Mouse (Mus musculus) right cerebral cortex, adult 2 months (tissue): ENCODE measurements around the gene St3gal3.

Source experiments
- DNase-seq, 2 experiments: peaks; one replicate each; pipeline ENCODE4 v3.0.0; 2021 to 2022; ENCODE audit warnings: low spot score in 2 of 2

Gene St3gal3

DNA sequence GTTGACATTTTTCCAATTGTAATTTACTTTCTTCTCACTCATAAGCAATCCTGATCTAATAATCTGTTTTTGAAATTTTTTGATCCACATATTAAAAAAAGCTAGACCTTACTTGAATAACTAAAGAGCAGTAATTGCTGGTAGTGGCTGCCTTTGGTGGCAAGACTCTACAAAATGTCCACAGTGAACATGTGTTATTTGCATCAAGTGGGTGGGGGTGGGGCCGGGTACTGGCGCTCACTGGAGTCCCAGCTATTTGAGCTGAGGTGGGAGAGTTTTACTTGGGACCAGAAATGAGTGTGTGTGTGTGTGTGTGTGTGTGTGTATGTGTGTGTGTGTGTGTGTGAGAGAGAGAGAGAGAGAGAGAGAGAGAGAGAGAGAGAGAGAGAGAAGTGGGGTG is 77.6 kb downstream of the St3gal3 start:
- no peak for DNase-seq

DNA sequence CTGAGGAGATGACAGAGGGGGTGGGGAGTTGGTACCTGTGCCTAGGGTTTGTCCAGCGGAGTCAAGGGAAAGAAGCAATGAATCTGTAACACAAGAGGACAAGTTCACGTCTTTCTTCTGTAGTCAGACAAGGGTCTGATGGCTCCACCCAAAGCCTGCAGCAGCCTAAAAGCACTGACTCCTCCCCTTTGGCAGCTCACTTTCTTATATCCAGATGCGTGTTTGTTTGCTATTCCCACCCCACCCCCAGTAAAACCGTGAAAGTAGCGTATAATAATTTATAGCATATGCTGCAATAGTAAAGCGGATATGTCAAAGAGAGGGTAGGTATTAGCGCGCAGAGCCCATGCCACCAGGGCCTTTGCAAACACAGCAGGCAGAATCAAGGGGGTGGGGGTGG is 80.1 kb downstream of the St3gal3 start:
- DNase-seq: no peak

DNA sequence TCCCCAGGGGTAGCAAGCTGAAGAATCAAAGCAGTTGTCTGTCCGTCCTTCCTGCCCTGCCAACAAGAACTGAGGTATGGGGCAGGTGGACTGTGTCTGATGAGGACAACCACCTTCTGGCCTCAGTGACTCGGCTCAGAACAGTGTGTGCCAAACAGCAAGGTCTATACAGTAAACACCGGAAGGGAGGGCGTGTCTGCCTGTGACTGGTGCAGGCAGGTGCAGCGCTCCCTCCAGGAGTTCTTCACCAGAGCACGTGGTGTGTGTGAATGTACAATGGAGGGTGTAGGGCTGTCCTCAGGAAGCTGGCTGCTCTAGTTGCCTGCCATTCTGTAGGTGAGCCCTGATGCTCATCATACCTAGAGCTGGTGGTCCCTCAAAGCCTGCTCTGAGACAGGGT is 80.8 kb downstream of the St3gal3 start:
- no peak for DNase-seq

DNA sequence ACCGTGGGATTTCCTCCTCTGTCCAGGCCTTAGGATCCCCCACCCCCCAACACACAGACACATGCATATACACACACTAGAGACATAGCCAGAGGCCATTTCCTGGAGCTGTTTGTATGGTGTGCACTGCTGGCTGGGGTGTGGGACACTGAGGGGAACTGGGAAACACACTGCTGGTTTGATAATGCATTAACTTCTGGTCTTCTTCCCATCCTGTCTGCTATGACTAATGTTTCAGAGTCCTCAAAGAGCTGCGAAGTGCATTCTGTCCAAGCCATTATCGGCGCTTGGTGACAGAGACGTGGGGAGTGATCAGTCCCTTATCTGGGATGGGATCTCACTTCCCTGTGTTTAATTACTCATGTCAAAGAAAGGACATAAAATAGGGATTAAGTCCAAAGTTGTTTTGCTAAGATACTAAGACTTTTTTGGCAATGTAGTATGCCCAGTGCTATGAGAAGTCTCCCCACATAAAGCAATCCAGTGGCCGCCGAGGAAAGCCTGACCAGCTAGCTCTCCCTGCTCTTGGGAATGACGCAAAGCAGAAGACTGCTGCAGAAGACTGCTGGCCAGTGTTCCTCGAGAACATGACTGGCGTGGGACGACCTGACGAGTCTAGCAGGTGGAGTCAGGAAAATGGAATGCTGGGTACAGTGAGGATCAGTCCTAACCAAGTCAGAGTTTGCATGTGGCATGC is 85.0 kb downstream of the St3gal3 start:
- DNase-seq: no peak

DNA sequence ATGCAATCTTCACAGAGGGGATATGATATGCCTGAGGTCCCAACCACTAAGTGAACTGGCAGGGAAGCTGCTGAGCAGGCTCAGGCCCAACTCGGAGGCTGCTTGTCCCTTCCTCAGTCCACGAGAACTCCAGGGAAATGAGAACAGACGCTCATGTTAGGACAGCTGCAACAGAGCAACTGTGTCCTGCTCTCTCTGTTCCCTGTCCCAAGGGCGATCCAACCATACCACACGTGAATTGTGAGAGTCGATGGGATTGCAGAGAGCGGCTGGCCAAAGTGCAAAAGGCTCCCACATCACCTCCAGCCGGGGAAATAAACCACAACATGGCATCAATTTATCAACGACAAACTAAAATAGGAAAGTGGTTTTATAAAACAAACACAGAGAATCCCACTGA is 90.2 kb downstream of the St3gal3 start:
- no peak for DNase-seq

DNA sequence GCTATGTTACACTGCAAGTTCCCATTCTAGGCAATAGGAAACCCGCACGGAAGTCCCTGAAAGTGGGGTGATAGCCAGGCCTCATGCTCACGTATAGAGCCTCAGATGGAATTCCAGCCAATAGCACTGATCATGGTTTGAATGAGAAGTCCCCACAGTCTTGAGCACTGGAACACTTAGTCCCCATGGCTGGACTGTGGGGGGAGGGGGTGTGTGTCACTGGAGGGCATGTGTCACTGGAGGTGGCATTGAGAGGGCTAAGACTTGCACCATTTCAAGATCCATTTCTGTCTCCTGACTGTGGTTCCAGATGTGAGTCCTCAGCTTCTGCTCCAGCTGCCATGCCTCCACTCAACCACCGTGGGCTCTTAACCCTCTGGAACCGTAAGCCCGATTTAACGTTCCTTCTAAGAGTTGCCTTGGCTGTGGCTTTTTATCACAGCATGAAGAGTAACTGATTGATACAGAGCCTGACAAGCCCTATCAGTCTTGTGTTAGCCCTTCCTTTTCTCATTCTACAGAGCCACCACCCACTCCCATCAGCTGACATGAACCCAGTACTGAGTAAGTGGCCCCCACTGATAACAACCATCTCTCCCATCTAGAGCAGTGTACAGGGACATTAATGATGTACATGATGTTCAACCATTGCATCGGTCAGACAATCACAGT is 91.2 kb downstream of the St3gal3 start:
- no peak for DNase-seq

DNA sequence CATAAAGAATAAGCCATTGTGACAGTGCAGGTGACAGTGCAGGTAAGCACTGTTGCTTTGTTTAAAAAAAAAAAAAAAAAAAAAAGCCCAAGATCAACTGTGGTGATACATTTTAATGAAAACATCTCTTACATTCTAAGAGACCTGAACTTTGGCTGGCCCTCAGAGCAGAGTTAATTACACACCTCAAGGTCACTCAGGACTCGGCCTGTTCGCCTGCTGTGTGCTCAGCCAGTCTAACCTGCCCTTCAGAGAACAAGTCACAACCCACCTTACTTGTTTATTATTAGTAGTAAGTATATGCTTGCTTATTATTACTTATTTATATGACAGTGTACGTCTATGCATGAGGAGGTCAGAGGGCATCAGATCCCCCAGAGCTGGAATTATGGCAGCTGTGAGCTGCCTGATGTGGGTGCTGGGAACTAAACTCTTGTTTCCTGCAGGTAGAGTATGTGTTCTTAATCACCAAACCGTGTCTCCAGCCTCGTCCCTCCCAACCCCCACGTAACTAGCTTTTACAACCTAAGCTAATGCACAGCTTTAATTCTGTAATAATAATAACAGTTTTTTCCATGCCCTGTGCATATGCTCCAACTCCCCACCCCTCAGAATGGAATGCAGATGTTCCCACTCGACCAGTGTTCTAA is 91.9 kb downstream of the St3gal3 start:
- no peak for DNase-seq

DNA sequence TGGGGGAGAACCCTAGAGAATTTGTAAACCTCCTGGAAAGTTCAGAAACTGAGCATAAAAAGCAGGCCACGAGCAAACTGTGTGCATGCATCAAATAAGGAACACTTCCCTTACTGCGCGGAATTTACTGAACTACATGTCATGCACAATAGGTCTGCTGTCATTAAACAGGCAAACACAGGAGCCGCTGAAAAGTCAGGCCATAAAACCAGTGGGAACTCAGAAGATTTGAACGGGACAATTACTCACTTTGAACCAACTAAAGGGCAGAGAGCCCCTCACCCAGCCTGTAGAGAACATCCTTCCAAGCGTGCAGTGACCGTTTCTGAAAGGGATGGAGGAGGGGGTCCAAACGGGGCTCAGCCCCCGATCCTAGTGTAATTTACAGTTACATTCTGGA is 93.6 kb downstream of the St3gal3 start:
- no peak for DNase-seq

DNA sequence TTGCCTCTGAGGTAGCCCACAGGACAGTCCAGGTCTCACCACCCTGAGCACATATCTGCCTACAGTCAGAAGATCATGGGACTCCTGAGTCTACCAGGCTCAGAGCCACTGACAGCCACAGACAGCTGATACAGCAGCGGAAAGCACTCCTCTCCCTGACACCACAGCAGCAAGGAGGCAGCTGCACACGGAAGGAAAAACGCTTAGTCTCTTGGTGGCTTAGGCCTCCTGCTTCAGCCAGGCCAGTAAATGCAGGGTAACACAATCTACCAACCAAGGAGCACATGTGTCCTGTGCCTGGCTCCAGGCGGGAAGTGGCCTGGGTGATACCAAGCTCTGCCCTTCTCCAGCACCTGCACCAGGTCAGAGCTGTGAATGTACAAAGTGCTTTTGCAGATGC is 94.1 kb downstream of the St3gal3 start:
- DNase-seq: no peak

DNA sequence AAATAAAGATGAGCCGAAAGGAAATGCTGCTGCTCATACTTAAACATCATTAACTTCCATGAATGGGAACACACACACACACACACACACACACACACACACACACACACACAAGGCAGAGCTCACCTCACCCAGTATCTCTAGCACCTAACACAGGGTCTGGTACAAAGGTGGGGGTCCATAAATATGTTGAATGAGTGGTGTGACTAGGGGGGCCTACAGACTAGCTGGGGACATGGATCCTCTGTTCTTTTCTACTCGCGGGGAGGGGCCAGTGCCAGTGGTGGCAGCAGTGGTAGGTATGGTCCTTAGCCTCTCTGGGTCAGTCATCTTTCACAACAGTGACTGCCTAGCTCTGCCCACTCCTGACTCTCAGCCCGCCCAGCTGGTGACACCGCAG is 94.8 kb downstream of the St3gal3 start:
- no peak for DNase-seq

DNA sequence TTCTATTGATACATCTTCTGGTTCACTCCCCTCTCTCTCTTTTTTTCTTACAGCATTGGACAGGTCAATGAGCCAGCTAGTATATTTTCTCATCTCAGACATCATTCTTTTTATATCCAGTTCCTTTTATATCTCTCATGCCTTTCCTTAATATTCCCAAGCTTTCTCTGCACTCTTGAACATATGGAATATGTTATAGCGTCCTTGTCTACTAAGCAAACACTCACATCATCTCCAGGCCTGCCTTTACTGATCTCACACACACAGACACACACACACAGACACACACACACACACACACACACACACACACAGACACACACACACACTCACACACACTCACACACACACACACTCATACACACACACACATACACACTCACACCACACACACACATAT is 96.7 kb downstream of the St3gal3 start:
- DNase-seq: no peak

DNA sequence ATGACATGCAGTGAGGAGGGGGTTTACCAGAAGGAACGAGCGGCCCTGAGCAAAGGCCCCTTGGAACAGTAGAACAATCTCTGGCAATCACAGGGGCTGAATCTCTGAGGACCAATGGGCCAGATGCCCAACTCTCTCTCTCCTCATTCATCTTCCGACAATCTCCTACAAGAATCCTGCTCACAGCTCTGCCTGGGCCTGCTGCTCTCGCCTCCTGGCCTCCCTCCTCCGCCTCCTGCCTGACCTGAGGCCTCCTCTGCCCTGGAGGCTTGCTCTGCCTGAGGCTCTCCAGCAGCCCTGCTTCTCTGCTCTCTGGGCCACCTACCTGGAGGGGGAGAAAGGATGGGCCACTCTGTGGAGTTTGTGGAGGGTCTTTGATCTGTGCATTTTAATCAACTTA is 97.3 kb downstream of the St3gal3 start:
- no peak for DNase-seq

DNA sequence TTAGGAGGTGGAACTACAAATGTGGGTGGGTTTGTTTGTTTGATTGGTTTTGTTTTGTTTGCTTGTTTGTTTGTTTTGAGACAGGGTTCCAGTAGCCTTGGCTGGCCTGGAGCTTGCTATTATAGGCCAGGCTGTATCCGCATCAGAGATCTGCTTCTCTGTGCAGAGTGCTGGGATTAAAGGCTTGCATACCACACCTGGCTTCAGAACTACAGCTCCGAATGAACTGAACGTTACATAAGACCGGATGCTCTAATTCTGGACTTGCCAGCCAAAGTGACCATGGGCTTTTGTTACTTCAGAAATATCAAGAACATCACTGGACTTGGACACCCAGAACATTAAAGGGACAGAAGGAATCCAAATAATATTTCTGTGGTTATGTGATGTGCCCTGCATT is 98.2 kb downstream of the St3gal3 start:
- DNase-seq: no peak

DNA sequence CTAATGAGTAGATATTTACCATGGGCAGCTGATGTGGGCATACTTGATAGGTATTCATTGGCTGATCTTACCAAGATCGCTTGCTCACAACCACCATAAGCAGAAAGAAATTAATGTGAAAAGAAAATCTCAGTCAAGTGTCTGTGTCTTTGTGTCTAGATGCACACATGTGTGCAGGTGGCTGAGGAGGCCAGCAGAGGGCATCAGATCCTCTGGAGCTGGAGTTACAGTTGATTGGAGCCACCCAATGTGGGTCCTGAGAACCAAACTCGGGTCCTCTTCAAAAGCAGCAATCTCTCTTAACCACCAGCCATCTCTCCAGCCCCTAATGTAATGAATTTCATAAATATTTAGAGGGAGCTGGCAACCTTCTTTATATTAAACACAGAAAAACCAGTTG is 99.6 kb downstream of the St3gal3 start:
- no peak for DNase-seq

DNA sequence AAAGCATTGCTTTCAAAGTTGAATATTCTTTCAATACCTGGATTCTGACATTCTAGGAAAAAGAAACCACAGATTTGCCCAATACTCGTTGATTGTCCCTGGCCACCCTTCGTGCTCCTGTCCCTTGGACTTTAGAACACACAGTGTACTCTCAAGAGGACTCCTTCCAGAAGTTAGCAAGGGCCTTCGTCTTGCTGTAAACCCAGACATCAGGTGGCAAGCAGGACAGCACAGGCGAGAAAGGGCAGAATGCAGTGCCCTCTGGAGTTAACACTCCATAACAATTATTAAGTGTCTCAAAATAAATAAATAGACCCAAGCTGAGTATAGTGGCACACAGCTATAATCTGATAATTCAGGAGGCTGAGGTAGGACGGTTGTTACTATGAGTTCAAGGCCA is 101.7 kb downstream of the St3gal3 start:
- DNase-seq: no peak

DNA sequence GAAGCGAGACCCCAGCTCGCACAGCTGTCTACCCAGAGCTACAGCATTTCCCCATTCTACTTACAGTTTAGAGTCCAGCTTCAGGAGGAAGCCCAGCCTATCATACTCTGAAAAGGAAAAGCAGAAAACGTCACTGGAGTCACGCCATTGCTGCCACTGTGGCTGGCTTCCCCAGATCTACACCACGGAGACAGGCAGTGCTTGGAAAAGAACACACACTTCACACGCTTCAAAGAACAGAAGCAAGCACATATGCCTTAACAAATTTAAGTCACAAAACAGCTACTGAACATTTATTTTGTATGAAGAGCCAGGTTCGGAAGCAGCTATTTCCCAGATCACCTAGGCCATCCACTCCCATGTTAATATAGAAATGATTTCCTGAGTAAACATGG is 102.9 kb downstream of the St3gal3 start:
- DNase-seq: no peak

DNA sequence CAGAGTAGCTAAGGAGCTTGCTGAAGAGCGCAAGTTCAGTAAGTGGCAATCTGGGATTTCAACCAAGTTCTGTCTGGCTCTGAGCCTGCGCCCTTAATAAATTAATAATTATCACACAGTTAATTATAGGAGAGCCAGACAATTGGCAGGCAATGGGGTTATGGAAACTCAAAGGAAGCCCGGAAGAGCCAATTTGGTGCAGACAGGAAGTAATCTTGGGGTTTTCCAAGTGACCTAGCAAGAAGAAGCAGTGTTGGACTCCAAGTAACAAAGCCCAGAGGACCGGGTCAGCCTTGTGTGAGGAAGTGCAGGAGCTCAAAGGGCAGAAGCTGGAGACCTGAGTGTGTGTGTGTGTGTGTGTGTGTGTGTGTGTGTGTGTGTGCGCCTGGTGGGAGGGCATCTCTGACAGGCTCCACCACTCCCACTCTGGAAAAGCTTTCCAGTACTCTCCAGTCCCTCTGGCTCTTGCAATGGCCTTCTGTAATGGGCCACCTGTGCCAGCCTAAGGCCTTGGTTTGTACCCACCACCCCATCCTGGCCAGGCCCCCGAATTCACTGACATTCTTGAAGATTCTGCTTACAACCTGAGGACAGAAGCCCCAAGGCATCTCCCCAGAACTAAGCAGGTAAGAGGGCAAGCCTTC is 103.5 kb downstream of the St3gal3 start:
- DNase-seq: peak in 1 of 2 experiments; percentile 25

DNA sequence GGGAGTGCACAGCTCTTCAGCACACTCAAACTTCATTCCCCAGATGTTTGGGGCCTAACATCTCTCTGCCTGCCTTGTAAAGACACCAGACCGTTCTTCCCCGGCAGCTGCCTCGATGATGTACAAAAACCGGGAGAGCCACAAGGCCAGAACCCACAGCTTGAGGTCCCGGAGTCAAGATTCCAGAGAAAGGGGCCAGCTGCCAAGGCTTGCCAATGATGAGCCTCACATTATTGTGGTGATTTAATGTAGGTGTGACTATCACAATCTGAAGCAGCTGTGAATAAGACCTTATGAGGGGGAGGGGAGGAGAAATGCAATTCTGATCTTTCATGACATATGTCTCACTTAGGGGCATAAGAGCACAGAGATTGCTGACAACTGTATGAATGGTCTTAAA is 104.4 kb downstream of the St3gal3 start:
- DNase-seq: no peak

DNA sequence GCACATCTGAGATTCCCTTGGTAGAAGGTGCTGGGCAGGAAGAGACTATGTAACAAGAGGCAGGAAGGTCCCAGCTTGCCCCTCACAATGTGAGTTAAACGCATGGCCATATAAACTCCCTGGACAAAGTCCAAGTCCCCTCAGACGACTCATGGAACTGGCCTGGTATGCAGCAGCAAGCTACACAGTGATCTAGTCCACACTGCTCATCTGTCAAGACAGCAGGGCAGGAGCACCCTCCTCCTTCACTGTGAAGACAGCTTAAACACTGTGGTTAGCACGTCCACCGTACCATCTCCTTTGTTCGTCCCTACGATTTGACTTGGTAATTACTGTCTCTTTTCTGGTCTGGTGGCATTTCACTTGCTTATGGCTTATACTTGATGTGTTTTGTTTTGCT is 104.8 kb downstream of the St3gal3 start:
- no peak for DNase-seq

DNA sequence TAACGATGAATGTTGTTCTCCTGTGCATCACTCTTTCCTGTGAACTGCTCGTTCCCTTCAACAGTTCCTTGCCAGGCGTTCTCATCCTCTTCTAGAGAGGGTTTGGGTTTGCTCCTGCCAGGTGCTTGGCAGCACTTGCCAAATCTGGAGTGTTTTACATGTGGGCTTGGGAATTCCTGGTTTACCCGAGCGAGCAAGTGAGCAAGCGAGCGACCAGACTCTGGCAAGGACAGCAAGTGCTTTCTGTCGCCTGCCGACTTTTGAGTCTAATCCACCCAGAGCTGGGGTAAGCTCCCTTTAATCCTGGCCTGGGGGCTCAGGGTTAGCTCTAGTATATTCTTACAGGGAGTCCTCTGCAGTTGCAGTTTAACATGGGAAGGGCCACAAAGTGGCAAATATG is 105.7 kb downstream of the St3gal3 start:
- DNase-seq: peak; percentile 27 to 40

DNA sequence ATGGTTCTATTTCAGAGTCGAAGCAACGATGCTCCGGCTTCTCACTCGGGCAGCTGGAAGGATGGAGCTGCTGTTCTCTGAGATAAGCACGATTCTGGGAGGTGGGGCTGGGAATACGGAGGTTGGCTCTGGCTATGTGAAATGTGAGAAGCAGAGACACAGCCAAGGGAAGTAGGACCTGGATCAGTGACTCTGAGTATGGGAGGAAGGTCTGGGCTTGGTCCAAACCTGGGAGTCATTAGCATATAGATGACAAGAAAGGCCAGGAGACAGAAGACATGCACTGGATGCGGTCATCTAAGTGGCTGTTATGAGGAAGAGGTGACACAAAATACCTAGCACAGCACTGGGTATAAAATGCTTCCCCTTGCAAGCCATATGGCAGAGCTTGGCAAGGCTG is 108.8 kb downstream of the St3gal3 start:
- peak; percentile 44 to 52 for DNase-seq

DNA sequence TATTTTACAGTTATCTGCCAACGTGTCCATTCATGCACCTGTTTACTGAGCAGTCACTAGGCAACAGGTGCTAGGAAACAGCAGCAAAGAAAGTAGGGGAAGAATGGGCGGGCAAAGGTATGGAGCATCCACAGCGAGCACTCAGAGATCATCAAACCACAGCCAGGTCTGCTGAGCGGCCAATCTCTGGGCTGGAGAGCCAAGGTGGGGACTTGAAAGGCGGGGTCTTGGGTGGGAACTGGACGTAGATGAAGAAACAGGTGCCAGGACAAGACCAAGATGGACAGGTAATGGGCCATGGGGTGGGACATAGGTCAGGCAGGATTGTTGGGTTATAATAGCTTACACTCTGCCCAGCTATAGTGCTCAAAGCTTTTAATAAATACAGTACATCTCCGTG is 109.3 kb downstream of the St3gal3 start:
- no peak for DNase-seq

DNA sequence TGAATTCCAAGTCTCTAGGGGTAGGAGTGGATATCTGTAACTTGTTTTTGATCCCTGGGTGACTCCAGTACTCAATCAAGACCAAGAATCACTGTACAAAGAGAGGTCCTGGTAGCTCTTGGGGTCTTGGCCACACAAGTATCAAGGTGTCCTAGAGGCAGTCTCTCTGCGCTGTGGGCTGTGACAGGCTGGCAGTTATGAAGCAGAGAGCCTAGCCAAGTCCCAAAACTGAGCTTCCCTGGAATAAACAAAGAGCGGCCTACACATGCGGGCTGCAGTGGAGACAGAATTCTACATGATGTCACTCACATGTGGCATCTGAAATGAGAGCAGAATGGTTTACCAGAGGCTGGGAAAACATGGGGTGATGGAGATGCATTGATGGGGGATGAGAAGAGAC is 111.9 kb downstream of the St3gal3 start:
- DNase-seq: no peak
